Mouse (Mus musculus): ENCODE measurements around the gene Ttf2.

Ttf2 gene

DNA sequence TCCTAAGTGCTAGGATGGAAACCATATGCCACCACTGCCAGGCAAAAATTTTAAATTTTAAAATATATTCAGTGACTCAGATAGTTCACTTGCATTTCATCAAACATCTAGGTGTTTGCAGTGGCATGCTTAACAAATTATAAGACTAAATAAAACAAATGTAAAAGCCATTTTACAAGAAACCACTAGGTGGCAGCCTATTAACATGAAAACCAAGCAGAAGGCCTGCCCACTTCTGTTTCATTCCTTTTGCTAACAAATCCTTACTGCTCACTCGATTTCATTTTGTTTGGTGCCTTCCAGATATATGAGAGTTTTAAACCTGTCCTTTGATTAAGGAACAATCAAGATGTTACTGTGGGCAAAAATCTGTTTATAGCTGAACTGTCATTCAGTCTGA, 4.4 kb upstream of the Ttf2 start:
- peak; percentile 55 for DNase-seq (ENCODE audit: extremely low spot score)

DNA sequence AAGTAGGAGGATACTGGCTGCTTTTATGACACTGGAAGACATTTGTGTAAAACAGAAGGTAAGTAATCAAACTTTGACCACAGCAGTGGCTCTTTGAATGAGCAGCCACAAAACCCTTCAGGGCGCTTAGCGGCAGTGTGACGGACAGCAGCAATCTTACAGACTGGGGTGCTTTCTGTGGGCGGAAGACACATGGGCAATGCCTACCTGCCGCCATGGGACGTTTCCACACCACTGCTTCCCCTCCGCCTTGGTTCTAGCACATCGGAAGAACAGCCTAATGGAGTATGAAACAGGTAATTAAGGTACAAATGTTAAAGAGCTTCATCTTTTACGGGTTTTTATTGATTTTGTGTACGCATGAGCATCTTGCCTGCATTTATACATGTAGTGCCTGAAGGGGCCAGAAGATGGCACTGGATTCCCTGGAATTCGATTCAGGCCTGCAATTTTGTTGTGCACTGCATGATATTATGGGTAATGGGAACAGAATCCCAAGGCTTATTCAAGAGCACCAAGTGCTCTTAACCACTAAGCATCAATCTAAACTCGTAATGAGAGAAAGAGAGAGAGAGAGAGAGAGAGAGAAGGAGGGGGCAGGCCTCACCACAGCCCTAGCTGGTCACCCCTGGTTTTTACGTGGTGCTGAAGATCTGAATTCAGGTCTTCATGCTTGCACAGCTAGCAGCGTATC, 5.5 kb downstream of the Ttf2 start:
- peak; percentile 39 for DNase-seq (ENCODE audit: extremely low spot score)

DNA sequence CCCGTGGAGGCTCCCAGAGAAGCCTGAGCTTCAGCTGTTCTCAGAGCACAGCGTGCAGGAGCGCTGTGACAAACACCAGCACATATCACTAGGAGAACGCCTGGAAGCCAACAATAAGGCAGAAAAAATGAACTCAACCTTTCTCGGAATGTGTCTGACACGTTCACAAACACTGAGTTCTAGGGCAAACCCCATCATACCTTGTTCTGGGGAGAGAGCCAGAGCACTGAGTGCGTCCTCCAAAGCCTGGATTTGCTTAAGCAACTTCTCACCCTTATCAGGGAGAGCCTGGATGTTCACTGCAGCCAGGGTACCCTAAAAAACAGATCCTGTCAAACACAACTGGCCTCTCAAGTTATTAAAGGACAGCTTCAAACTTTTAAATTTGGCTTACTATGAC, 8.0 kb downstream of the Ttf2 start:
- DNase-seq (ENCODE audit: extremely low spot score) = no peak

DNA sequence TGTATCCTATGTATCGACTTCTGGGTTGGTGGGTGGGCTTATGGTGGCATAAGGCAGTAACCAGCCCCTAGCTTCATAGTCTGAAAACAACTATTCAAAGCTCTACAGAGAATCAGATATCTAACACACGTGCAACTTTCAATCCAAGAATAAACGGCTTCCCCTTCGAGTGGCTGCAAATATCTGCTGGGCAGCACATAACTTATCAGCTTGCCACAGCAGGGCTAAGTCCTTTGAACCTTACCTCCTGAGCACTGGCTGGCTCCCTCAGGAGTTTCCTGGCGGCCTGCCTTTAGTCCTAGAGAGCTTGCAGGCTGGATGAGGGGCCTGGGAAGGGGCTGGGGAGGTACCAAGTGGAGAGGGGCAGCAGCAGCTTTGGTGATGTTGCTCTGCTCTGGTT, 8.5 kb downstream of the Ttf2 start:
- DNase-seq (ENCODE audit: extremely low spot score) = no peak

DNA sequence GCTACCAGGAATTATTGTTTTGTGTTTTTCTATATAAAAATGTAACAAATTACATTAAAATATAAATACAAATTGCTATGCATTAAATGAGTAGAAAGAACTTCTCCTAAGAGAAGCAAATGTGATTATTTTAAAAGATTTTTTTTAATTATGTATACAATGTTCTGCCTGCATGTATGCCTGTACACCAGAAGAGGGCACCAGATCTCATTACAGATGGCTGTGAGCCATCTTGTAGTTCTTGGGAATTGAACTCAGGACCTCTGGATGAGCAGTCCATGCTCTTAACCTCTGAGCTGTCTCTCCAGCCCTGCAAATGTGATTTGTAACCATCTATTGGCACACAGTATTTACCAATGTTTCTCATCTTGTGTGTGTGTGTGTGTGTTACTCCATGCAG, 14.8 kb downstream of the Ttf2 start:
- DNase-seq (ENCODE audit: extremely low spot score) = no peak

DNA sequence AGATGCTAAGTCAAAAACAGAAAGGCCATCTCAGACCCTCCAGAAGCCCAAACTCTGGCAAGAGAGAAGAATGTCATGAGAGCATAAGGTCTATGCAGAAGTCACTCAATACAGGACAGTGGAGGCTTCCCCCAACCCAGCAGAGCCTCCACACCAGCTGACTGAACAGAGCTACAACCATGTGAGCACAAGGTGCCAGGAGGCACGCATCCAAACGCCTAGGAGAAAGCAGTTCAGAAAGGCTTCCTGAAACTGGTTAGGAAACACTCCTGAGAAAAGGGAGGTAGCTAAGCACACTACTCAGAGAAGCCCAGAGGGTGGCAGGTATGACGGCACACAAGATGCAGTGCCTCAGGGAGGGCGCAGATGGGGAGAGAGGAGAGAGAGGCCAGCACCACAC, 17.9 kb downstream of the Ttf2 start:
- DNase-seq (ENCODE audit: extremely low spot score) = no peak

DNA sequence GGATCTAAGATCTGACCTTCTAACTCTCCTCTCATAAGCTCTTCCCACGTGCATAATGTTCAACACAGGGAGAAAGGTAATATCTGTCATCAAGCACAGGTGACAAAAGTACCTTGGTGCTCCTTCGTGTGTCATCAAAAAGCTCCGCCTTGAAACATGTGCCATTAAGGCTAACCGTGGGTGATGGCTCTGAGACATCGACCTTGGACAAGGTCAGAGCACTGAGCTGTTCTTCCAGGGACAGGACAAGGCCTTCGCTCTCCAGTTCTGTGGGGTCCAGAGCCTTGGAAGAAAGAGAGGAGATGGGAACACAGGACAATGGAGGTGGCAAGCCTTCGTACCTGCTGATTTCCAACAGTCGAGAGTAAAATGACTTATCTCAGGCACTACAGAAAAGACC, 22.2 kb downstream of the Ttf2 start:
- DNase-seq (ENCODE audit: extremely low spot score) = no peak

DNA sequence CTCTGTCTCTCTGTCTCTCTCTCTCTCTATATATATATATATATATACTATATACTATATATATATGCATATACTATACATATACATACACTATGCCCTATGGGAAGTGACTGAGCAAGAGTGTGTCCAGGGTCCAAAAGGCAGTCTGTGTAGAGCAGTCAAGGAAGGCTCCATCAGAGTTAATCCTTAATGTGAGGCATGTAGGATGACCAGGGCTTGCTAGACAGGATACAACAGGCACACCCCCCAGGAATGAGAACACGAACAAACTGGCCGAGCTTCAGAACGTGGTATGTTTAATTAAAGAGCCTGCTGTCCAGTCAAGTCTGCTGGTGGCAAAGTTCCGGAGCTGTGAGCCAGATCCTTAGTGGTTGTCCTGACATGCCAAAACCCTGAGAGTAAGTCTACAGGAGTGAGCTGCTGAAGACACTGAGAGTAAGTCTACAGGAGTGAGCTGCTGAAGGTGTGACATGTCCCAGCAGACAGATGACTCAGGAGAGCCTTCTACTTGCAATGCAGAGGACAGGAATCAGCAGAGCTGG, 28.9 kb downstream of the Ttf2 start:
- no peak for DNase-seq (ENCODE audit: extremely low spot score)

DNA sequence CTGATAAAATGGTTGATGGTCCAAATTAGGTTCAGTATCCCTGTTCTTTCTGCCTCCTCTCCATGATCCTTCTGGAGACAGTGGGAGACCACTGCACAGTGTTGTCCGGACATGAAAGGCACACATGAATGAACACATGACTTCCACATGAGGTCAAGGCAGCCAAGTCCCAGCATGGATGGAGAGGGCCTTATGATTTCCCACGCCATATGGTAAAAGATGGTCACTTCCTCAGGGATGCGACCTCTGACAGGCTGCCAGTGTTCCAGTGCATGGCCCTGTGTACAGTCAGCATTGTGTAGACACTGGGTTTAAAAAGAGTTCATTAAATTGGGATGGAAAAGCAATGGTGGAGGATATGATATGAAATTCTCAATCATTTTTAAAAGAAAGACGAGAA, 31.3 kb downstream of the Ttf2 start:
- DNase-seq (ENCODE audit: extremely low spot score) = no peak

DNA sequence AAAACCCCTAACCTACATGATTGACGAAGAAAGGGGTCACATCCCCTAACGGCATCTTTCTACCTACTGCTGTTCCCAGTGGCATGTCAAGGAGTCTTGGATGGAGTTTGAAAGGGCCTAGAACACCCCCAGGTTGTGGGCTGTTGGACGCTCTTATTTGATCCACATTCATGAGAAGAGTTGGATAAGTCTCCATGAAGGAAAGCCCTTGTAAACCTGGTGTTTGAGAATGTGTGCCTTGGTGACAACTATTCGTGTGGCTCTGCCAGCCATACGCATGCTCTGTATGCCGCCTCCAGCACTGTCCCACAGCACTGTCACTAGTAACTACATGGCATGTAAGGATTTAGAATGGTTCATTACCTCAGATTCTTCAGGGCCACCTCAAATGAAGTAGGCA, 33.3 kb downstream of the Ttf2 start:
- DNase-seq (ENCODE audit: extremely low spot score) = no peak

DNA sequence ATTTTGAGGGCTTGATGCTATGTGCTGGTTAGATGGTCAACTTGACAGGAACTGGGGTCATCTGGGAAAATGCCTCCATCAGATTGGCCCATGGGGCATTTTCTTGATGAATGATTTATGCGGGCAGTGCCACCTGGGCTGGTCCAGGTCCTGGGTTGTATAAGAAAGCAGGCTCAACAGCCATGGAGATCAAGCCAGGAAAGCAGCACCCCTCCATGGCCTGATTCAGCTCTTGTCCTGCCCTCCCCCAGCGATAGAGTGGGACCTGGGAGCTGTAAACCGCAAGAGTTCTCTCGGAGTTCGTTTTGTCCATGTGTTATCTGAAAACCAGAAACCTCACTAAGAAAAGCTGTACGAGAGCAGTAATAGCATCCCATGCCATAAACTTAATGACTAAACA, 33.9 kb downstream of the Ttf2 start:
- no peak for DNase-seq (ENCODE audit: extremely low spot score)

DNA sequence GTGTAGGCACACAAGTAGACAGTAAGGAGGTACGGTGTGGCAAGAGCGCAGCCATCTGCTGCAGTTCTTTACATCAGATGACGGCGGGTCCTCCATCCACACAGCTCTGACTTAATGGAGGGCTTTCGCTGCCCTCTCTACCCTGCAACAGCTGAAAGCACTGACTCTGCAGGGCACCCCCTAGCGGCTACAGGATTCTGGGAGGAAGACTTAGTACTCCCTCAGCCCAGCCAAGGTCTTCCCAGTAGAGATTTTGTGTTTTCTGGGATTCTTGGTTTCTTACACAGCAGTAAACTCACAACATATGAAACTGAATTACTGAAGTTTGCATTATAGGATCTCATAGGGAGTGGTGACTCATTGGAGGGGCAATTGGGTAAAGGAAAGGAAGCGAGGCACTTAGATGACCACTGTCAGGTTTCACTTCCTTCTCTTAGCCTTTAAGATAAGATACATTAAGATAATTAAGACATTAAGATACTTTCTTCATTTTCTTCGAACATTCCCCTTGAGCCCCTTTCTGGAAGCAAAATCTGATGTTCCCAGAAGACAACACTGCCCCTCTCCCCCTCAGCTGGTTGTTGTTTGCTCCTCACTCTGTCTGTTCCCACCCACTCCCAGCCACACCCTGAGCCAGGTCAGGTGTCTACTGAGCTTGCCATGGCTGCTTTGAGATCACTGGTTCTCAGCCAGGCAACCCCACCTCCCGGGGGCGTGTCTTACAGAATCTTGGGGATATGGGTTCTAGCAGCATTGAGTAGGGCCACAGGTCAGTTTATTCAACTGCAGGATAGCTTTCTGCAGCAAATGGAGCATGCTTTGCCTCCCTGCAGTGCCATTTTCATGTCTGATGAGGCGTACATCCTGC, 37.2 kb downstream of the Ttf2 start:
- no peak for DNase-seq (ENCODE audit: extremely low spot score)

DNA sequence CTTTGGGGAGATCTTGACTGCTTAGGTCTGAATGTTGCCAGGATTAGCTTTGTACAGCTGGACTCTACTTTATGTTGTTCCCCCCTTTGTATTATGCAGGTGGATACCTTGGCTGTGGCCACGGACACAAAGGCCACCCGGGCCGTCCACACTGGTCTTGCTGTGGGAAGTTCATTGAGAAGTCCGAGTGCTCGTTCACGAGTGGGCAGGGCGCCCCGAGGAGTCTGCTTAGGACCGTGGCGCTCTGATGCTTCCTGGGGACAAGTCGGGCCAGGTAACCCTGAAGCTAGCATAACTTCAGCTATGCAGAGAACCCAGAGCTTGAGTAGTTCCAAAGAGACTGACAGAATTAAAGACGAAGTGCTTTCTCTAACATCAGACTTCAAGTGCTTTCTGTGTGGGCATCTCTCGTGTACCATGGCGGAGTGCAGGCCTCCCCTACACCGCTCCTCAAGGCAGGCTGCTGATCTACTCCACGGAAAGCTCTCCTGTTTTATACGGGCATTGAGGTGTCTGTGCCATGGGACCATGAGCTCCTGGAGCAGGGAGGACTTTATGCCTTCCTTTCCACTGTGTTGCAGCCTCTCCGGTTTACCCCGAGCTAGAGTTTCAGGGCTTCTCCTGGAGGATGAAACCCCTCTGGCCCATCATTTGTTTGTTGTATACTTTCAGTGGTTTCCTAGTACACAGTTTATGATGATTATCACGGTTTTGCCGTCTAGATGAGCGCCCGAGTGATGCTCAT, 38.0 kb downstream of the Ttf2 start:
- no peak for DNase-seq (ENCODE audit: extremely low spot score)

DNA sequence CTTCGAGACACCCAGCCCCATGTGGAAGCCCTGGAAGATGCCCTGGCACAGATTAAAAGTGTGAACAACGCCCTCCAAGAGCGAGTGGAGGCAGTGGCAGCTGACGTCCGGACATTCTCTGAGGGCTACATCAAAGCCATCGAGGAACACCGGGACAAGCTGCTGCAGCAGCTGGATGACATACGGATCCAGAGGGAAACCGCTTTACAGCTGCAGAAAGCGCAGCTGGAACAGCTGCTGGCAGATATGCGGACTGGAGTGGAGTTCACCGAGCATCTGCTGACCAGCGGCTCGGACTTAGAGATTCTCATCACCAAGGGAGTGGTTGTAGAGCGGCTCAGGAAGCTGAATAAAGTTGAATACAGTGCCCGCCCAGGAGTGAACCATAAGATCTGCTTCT, 44.3 kb downstream of the Ttf2 start:
- DNase-seq (ENCODE audit: extremely low spot score) = no peak

DNA sequence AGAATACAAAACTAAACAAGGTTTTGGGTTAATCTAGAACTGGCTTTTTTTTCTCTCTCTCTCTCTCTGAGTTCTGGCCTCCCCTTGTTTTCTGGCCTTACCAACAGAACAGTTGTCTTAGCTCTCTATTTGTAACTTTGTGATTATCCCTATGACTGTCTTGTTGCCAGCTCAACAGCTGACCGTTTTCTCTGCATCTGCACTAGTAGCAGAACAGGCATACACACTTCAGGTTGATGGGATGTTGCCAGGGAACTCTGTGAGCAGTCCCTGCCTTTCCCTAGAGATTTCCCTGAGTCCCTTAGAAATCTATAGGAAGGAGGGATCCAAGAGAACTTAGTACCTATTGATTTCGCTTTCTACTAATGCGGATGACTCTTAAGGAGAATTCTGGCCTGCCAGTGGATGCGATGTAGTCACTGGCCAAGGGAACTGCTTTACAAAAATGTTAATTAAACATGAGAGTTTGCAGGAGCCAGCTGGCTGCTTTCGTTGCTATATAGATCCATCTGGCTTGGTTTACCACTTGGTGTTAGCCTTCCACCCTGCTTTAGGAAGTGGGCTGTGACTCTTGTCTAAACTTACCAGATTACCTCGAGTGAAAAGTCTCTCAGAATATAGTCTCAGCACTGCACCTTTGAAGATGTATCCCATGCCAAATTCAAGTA, 45.3 kb downstream of the Ttf2 start:
- DNase-seq (ENCODE audit: extremely low spot score) = no peak

DNA sequence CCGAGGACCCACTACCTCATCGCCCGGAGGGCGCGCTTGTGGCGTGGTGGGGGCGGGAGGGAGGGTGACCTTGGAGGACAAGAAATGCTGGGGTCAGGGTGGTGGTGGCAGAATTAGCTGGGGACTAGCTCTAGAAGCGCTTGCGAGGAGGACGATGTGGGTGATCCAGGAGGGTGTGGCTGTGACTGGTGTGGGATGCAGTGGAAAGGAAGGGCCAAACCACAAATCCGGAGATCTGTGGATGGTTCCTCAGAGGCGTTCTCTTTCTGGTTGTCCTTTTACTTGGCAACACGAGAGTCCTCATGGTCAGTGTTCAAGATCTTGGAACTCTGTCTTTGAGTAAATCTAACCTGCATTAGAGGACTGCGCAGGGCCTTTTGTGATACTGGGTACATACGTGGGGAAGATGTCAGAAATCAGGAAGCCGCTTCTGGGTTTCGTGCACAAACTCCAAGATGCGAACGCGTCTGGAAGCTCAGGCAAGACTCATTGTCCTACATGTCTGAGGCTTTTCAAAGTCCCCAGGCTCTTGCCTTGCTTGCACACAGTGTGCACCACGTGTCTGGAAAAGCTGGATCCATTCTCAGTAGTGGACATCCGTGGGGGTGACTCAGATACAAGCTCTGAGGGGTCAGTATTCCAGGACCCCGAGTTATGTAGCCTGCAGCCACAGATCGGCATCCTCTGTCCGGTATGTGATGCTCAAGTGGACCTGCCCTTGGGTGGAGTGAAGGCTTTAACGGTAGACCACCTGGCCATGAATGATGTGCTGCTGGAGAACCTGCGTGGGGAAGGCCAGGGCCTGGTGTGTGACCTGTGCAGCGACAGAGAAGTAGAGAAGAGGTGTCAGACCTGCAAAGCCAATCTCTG, 46.7 kb downstream of the Ttf2 start:
- no peak for DNase-seq (ENCODE audit: extremely low spot score)

DNA sequence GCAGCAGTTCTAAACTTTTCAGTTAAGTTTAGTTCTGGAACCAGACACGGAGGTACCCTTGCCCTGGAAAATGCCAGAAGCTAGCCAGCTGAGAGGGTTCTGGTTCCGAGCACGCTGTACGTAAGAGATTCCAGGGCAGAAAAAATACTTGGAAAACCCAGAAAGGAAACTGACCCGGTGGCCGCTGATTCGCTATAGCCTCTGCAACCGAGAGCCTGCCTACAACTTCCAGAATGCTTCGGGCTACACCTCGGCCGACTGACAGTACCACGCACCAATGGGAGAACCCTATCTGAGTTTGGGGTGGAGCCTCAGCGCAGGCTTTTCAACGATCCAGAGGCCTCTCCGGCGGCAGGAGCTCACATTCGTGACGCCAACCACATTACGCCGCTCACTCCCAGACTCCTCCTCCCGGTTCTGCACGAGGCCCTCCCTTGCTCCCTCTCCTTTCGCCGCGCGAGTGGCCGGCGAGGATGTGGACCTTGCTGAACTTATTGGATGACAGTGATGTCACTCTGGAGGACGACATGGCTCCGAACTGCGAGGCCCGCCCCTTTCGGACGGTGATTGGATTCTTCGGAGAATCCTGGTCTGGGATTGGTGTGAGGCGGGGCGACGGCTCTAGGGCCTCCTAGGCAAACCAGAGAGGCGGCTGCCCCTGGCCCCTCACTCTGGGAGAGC, 47.5 kb downstream of the Ttf2 start, which contains the start of gene Trim45:
Gene Trim45, plus strand, starts transcription at position 378 of the 681 bp plus-strand sequence.
- DNase-seq (ENCODE audit: extremely low spot score) = peak; percentile 97

DNA sequence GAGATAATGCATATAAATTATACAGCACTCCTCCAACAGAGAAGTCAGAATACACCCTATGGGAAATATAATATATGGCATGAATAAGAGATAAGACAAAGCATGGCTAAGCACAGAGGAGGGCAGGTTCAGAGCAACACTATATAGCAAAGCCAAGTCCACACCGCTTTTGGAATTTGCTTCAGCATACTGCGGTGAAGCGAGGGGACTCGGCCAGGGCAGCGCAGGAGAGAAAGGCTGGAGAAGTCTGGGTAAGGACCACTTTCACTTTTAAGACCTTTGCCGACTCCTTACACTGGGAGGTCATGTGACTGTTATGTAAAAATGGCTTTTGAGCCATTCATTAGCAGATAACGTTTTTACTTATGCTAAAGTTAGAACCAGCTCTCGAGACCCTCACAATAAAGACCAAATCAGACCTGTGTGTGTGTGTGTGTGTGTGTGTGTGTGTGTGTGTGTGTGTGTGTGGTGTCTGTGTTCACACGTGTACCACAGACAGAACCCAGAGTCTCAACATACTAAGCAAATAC, 48.8 kb downstream of the Ttf2 start:
- no peak for DNase-seq (ENCODE audit: extremely low spot score)

DNA sequence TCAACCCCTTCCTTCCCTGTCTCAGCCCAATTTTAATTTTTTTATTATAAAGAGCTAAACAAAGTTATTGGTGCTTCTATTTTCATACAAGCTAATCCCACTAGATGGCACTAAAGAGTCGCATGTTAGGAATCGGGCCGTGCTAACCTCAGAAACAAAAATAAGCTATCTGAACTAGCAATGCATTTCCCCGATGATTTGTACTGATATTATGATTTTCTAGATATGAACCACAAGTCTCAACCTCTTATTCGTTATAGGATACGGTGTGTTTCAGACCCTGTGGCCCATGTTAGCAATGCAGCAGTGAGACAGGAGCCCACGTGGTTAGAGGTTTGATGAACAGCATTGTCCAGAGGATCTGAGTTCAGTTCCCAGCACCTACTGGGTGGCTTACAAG, 52.6 kb downstream of the Ttf2 start:
- peak; percentile 40 for DNase-seq (ENCODE audit: extremely low spot score)

All from embryo, embryonic 9.5 days (tissue).